Mouse (Mus musculus) fibroblast of lung, adult 2 months (primary cell): Measurements from ENCODE around the gene Ccdc149.

Experiments used
- DNase-seq: peaks from one replicate; pipeline ENCODE4 v3.0.0-alpha.2; 2011; ENCODE audit warnings: low read depth

Gene Ccdc149

DNA sequence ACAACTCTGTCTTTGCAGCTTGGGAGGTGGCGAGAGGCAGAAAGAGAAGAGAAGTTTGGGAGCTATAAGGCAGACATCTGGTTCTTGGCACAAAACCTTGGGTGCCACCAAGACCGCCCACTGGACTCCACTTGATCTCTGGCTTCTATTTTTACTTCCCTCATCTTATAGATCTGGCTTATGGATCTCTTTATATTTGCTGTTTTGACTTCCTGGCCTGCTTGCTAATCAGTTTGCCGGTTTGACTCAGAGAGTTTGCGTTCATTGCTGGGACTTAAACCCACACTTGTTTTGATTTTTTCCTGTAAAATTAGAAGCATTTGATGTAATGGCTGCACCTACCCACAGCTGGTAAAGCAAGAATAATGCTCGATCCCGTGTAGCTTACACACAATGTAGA lies 100.4 kb downstream of the Ccdc149 start:
- DNase-seq = no peak

DNA sequence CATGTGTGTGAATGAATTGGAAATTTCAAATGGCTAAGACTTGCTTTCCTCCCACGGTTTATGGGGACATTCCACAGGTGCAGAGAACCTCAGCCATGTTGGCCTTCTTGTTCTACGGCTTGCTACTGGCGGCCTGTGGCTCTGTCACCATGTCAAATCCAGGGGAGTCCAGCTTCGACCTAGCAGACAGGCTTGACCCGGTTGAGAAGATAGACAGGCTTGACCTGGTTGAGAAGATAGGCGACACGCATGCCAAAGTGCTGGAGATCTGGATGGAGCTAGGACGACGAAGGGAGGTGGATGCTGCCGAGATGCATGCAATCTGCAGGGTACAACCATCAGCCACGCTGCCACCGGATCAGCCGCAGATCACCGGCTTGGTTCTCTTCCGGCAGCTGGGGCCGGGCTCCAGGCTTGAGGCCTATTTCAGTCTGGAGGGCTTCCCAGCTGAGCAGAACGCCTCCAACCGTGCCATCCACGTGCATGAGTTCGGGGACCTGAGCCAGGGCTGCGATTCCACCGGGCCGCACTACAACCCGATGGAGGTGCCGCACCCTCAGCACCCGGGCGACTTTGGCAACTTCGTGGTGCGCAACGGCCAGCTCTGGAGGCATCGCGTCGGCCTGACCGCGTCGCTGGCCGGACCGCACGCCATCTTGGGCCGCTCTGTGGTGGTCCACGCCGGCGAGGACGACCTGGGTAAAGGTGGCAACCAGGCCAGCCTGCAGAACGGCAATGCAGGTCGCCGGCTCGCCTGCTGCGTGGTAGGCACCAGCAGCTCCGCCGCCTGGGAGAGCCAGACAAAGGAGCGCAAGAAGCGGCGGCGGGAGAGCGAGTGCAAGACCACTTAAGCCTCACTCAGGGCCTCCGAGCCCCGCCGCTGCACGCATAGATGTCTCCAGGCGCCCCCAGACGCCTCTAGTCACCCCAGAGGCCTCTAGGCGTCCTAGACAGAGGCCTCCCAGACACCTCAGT lies 103.2 kb downstream of the Ccdc149 start:
- no peak for DNase-seq

DNA sequence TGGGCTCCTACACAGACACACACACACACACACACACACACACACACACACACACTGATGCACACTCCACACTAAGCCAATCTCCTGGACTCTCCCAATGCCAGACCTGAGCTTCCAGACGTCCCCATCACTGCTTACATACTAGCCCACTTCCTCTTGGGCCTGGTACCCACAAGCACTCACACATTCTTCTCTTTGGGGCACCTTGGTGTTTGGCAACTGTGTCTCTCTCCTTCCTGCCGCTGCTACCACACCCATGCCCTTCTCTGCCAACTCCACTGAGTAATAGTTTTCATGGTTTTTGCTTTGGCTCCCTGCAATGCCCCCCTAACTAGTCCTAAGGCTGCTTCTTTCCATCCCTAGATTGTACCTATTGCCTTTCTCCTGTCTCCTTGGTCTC lies 104.7 kb downstream of the Ccdc149 start:
- peak; percentile 44 for DNase-seq

DNA sequence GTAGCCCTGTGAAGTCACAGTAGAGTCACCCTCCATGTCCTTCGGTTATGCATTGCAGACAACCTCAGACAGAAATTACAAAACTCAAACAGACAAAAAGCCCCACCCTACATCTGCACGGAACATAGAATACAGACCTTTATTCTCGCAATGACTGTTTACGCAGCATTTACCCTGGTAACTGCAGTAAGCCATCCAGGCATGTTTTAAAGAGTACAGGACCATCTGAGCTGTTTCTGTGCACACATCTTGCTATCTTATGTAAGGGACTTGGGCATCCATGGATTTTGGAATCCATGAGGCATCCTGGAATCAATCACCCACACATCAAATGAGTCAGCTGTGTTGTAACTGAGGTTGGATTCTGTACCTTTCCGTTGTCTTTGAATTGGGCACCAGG lies 105.4 kb downstream of the Ccdc149 start:
- DNase-seq = no peak

DNA sequence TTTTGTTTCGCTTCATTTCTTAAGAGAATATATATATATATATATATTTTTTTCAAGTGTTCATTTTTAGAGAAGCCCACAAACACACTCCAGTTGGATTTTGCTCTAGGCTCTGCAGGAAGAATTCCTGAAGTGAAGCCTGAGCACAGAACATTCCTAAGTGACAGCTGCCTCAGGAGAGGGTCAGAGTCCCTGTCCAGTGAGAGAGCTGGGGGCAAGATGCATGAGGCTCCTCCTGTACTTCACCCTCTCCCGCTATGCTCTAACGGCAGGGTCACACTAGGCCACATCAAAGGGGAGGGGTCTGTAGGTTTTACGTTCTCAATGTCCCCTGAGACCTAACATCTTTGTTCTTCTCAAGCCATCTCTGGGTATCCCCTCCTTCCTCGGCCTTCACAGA lies 106.8 kb downstream of the Ccdc149 start:
- DNase-seq = no peak

DNA sequence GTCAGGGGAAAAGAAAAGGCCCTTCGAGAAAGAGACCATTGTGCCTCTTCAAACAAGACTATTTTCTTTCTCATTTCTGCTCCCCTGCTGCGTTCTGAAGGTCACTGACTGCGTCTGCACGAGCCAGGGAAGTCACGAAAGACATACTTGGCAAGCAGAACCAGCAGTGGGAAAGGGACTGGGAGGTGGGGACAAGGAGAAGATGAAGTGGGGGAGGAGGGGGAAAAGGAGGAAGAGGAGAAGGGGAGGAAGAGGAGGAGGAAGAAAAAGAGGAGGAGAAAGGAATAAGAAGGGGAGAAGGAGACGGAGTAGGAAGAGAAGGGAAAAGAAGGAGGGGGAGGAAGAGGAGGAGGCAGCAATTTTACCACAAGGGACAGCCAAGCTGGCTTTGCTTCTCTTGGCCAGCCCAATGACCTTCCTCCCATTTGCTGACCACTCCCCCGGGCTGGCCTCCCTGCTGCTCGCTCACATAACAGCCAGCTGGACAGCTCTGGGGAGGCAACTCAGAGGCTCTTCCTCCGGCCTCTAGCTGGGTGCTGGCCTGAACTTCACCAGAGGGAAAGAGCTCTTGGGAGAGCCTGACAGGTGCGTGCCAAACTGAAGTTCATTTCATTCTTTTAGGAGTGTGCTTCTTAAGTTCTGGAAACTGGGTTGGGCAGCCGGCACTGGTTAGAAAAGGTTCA lies 107.7 kb downstream of the Ccdc149 start, which contains the start of gene Sod3:
Gene Sod3, plus strand, starts transcription at position 324 of the 683 bp plus-strand sequence.
- peak; percentile 63 for DNase-seq

DNA sequence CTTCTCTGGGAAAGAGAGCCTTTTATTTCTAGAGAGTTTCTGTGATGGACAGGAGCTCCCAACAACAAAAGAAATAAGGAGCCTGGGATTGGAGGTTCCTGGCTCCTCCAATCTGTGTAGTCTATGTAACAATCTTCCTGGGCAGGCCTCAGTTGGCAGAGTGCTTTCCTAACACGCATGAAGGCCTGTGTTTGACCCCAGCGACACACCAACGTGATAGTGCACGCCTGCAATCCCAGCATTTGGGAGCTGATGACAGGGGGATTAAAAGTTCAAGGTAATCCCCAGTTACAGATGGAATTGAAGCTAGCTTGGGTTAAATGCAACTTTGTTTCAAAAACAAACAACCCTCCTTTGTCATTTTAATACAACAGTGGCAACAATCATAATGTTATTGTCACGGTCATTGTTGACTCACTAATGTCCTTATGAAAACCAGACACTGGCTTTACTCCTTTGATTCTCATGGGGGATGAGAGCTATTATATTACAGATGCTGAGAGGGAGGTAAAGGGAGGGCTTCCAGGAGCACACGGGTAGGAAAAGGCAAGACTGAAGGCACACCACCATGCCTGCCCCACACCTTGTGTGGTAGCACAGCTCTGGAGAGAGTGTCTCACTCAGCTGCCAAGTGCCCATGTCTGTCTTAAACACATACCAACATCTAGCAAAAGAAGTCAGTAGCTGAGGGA lies 108.4 kb downstream of the Ccdc149 start:
- no peak for DNase-seq

DNA sequence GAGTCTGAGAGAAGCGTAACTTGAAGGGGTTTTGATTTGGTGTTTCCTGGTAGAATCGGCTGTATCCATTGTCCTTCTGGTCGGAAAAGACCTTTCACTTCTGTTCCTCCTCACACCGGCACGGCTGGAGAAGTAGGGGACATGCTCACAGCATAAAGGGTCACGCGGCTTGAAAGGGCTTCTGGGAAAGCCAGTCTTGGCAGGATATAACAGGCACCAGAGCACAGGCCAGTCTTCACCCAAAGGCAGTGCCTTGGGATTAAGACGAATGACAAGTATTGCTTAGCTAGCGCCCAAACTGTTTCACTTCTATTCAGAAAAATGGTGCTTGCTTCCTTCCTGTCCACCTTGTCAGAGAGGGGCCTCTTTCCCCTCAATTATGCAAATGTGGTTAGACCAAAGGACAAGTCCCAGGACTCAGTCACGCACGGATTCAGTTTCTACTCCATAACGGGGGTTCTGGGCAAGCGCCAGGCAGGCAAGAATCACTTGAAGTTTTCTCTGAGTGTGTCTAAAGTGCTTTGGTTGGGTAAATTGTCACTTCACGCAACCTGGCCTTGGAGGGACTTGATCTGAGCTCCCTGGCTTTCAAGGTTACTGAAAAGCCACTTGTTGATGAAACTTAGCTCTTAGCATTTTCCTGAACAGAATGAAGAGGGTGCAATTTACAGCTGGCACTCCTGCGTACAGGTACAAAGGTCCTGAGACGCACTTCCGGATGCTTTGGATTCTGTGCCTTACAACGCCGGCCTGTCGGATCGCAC lies 110.9 kb downstream of the Ccdc149 start:
- no peak for DNase-seq

DNA sequence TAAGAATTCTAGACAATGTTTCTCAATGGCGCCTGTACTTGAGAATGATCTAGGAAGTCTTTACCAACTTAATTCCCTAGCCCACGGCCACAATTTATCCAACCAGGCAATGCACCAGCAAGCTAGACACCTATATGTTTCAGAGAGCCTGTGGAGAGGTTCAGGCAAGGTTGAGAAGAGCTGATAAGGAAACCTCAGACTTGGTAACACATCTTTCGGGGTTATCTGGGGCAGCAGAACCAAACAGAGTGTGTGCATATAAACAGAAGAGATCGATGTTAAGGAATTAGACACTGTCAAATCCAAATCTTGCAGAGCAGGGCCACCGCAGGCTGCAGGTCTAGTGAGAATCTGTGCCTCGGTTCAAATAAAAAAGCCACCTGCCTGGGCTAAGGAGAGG lies 113.2 kb downstream of the Ccdc149 start:
- no peak for DNase-seq

DNA sequence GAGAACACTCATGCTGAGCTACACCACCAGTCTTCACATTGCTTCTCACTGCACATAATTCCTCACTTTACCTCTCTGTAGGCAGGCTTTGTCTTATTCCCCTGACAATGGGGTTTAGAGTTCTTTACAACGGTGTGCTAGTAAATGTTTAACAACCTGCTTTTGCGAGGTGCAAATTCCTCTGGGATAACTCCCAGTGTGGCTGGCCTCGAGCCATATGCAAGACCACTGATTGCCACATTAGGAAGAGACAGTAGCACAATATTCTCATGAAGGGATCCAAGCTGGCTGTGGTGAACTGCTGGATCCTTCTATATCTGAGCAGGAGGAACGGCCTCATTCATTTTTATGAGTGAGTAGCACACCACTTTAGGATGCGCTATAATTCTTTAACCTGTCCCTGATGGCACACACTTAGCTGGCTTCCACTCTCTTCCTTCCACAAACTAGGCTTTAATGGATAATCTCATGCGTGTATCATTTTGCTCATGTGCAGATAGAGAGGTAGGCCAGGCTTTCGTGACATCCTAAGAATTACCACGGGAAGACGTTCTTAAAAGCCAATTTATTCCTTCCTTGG lies 114.1 kb downstream of the Ccdc149 start:
- DNase-seq = no peak

DNA sequence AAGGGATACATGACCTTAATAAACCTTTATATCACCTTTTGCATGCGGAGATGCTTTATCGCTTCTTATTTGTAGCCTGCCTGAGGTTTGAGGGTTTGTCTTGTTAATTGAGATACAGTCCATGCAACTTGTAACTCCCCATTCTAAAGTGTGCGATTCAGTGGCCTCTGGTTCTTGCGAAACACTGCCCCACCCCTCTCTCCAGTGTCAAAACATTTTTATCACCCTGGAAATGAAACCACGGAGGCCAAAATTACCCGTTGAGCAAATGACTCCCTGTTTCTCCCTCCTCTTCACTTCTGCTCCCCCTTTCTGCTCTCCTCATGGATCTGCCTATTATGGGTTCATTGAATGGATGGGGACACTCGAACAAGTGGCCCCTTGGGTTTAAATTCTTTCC lies 115.7 kb downstream of the Ccdc149 start:
- no peak for DNase-seq

DNA sequence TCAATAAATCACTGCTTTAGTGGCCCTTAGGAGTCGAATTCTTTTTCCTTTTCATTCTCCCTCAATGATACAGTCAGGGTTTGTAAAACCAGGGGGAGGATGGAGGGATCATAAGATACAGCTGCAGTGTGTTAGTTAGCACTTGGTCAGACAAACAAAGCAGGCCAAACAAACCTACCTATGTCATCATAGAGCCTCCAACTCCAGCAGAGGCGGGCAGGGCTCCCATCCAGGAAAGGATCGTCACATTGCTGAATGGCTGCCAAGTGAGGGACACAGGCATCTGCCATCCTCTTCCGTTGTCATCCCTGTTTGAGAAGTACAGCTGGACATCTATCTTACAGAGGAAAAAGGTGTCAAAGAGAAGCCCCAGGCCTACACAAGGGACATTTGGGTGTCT lies 116.9 kb downstream of the Ccdc149 start:
- no peak for DNase-seq

DNA sequence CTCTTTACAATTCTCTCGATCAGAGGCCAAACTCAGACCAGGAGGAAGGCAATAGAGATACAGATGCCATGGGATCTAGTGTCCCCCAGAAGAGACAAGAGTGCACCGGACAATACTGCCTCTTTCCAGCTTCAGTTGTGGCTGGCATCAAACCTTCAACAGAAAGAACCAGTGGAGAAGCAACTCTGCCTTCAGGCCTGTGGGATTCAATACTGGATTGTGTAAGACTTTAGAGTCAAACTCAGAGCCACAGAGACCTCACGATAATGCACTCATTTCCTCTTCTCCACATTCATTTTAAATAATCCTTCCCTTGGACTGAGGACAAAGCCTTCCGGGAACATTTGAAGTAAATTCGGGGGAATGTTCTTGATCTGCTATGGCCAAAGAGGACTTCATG lies 118.6 kb downstream of the Ccdc149 start:
- DNase-seq = no peak

DNA sequence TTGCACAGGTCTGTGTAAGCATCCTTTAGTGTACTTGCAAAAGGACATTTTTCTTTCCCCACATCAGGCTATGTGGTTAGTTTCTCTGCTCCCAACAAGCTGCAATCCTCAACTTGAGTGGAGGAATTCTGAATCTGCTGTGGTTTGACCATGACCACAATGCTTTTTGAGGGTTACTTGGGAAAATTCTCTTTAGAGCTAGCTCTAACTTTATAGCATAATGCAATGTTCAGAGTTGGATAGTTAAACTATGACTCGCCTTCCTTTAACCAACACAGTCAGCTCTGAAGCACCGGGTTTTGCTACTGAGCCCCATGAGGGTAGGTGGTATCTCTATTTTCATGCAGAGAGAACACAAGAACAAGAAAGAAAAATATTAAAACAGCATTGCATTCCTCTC lies 119.8 kb downstream of the Ccdc149 start:
- DNase-seq = peak; percentile 88

DNA sequence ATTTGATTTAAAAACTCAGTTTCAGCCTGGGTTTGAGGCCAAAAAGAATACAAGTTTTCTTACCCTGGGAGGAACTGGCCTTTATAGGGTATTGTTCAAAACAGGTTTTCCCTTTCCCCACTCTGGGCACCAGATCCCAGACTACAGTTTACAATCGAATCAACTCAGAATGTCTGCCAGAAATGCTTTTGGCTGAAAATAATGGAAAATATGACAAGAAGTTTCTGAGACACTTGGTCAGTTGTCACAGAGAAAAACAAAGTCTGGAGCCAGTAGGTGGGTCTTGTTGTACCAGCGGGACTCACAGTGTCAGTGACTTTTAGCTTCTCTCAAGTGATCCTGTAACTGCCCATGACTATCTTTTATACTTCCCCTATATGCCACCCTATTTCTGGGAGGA lies 120.9 kb downstream of the Ccdc149 start:
- DNase-seq = no peak

DNA sequence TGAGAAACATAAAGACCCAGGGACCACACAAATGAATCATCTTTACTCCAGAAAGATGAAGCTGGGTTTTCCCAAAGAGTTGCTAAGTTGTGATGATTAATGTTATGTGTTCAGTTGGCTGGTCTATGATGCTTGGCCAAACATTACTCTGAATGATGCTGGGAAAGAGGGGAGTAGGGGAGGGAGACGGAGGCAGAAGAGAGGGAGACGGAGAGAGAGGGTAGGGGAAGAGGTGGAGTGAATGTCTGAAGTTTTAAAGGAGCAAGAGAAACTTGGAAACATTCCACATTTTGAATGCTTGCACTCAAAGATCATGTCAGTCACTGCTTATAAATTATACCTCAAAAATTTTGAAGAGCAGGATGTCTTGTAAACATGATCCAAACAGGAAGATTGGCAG lies 124.4 kb downstream of the Ccdc149 start:
- peak; percentile 77 for DNase-seq

DNA sequence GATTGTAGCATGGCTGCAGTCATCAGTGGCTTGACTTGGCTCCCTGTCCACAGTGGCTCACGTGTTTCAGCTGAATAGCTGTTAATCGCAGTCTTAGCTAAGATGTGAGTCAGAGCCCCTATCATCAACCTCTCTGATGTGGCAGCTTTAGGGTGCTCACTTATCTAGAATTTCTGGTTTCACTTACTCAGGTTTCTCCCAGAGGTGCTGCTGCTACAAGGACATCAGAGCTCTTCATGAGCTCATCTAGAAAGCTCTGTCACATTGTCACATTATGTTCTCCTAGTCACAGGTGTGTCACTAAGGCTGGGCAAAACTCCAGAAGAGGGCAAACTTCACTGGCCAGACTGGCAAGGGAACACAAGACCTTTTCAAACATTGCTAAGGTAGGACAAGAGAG lies 132.2 kb downstream of the Ccdc149 start:
- DNase-seq = no peak

DNA sequence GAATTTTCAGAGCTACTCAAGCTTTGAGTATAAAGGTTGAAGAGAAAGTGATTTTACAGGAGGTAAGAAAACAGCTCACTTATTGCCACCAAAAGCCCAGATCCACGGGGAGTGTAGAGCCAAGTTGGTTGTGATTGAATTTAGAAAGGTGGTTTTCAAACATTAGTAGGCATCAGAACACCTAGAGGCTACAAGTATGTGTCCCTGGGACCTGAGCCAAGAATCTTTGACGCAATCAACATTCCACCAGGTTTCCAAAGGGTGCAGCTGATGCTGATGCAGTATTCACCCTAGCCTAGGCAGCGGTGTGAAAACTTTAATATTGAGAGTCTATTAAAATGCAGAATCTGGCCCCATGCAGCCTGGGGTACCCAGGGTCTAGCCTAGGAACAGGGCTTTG lies 135.7 kb downstream of the Ccdc149 start:
- DNase-seq = no peak

DNA sequence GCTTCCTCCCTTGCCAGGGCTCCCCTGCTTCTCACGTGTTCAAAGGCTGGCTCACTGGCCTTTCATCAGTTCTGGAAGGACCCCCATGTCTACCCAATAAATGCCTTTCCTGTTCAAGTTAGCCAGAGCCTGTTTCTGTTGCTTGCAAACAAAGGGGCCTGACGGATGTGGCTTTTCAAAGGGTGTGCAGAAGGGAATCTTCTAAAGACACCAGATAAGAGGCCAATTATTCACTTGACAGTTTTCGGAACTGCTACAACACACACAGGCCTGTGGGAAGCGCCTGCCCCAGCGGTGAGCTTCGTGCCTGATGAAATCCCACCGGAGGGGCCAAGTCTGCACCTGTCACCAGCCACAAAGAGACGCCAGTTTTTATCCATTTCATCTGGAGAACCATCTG lies 139.2 kb downstream of the Ccdc149 start:
- no peak for DNase-seq
